15 mouse cellular contexts compared by ENCODE assay signal in genomic region chr1:154661977-154662376, GRCm38 (mm10).
A peak's percentile ranks its signal among the peaks of the same experiment; 100 is the strongest.
DNase-seq lines count a peak whose midpoint lies in the region; ATAC-seq and TF ChIP-seq lines count a peak whose summit lies in the region.
"Had no signal": no experiment of that assay in that cellular context is flagged by ENCODE, and none has a peak within 500 bp of the region (broad histone marks: within the 10 kb centered on the region; RNA-seq: fewer than 3 reads in every experiment).

No protein-coding gene starts in this region.

- no peaks in the 10 kb centered on the region for H3K27me3 ChIP-seq in midbrain, postnatal 0 days (ENCODE audit: insufficient read depth, low read length)
- H3K27me3 ChIP-seq: CH12.LX; lung, embryonic 15.5 days had no signal

- ATAC-seq in midbrain, postnatal 0 days (ENCODE audit: low FRiP score), result no peak

- DNase-seq in layer of hippocampus, adult 18-20 months (ENCODE audit: low spot score in 2 of 2), result peak; percentile 24 to 37
- no peak for DNase-seq in layer of hippocampus, postnatal 25 days (ENCODE audit: extremely low spot score in 1 of 2, low spot score in 1 of 2)
- DNase-seq in frontal cortex, postnatal 14 days (ENCODE audit: low spot score in 2 of 2), result peak; percentile 22 to 37
- peak; percentile 55 to 75 for DNase-seq in left cerebral cortex, adult 9 months (ENCODE audit: low spot score in 2 of 2)
- peak; percentile 6 for DNase-seq in midbrain, postnatal 0 days (ENCODE audit: low spot score)
- no peak for DNase-seq in thymus, postnatal 4 days
- DNase-seq in embryo, embryonic 10 days (ENCODE audit: low spot score), result no peak
- no peak for DNase-seq in c-Kit-positive CD71-positive TER-119-positive erythroid progenitor cells, embryonic 14.5 days (ENCODE audit: low spot score)
- DNase-seq: cerebellum, adult 8-10 months; gastrocnemius, postnatal 25 days; kidney, adult 2 months had no signal

- H3K4me1 ChIP-seq in midbrain, postnatal 0 days (ENCODE audit: insufficient read depth, low read length), result peaks cover 17% of the 10 kb centered on the region; the same call in 1 of the 2 replicates
- H3K4me1 ChIP-seq: lung, embryonic 15.5 days had no signal

- peak overlapping the region; percentile 71 for H3K27ac ChIP-seq in midbrain, postnatal 0 days (ENCODE audit: low read depth, low read length)
- H3K27ac ChIP-seq: limb, embryonic 13.5 days; lung, embryonic 15.5 days; stomach, postnatal 0 days had no signal

- WGBS in midbrain, postnatal 0 days, result 48% methylated on average over 5 of the region's 5 CpGs

- no peak overlapping the region for H3K4me3 ChIP-seq in midbrain, postnatal 0 days (ENCODE audit: low read depth, low read length)
- H3K4me3 ChIP-seq: limb, embryonic 13.5 days; lung, embryonic 15.5 days had no signal

- H3K9me3 ChIP-seq in midbrain, postnatal 0 days (ENCODE audit: low read length), result no peaks in the 10 kb centered on the region
- H3K9me3 ChIP-seq: limb, embryonic 13.5 days; lung, embryonic 15.5 days had no signal

- no peaks in the 10 kb centered on the region for H3K36me3 ChIP-seq in midbrain, postnatal 0 days (ENCODE audit: insufficient read depth, low read length)
- H3K36me3 ChIP-seq: limb, embryonic 13.5 days; lung, embryonic 15.5 days had no signal

- H3K4me2 ChIP-seq in midbrain, postnatal 0 days (ENCODE audit: low read depth, low read length, poor library complexity, severe bottlenecking), result no peak overlapping the region
- H3K4me2 ChIP-seq: limb, embryonic 13.5 days; lung, embryonic 15.5 days had no signal

- TF ChIP-seq CTCF in midbrain, postnatal 0 days (IDR thresholded peaks at IDR 0.05), result no peak

- H3K9ac ChIP-seq in midbrain, postnatal 0 days (replicated peaks; ENCODE audit: low read length, poor library complexity, severe bottlenecking), result no peak overlapping the region
- H3K9ac ChIP-seq: limb, embryonic 13.5 days; lung, embryonic 15.5 days had no signal

Comparison
In these comparisons a context has a peak if more than half of its experiments do, and no peak if none do; other contexts are left out.
1. DNase-seq: peak in layer of hippocampus, adult 18-20 months (2 of 2), frontal cortex, postnatal 14 days (2 of 2), left cerebral cortex, adult 9 months (2 of 2) and midbrain, postnatal 0 days (single experiment); none in layer of hippocampus, postnatal 25 days (0 of 2), thymus, postnatal 4 days (single experiment), embryo, embryonic 10 days (single experiment) and c-Kit-positive CD71-positive TER-119-positive erythroid progenitor cells, embryonic 14.5 days (single experiment).